Mouse (Mus musculus) embryonic facial prominence, embryonic 13.5 days (tissue): ENCODE results near the gene Klf1. TPM values are rescaled to one million over a fixed set of nuclear protein-coding genes. Genes with fewer than 3 reads are reported as not detected.
"Not testable (repeated sequence)": the region's sequence is repeated elsewhere in the genome, so short reads cannot be mapped to it uniquely, and the experiment has no call there.

Experiments
- ATAC-seq: fragments of 200-750 bp; cut with Nextera tagmentation; 2 replicates; pipeline ENCODE4 v1.8.0; 2017; ENCODE audit warnings: low read depth; ENCODE audit not compliant: insufficient number of reproducible peaks, insufficient read depth, low FRiP score, low TSS enrichment
- H3K27ac ChIP-seq: fragments of 300-500 bp; sonication (generic); 2 replicates; pipeline ENCODE4 v1.5.1; 2015; ENCODE audit warnings: moderate library complexity, mild to moderate bottlenecking, inconsistent platforms
- H3K27me3 ChIP-seq: fragments of 300-500 bp; sonication (generic); 2 replicates; pipeline ENCODE4 v1.6.1; 2015; ENCODE audit warnings: mild to moderate bottlenecking, inconsistent platforms
- H3K36me3 ChIP-seq: fragments of 300-500 bp; sonication (generic); 2 replicates; pipeline ENCODE4 v1.6.1; 2015; ENCODE audit warnings: mild to moderate bottlenecking, inconsistent platforms
- H3K4me1 ChIP-seq: fragments of 300-500 bp; sonication (generic); 2 replicates; pipeline ENCODE4 v1.6.1; 2015; ENCODE audit warnings: inconsistent platforms
- H3K4me2 ChIP-seq: fragments of 300-500 bp; sonication (generic); 2 replicates; pipeline ENCODE4 v1.6.1; 2015; ENCODE audit warnings: moderate library complexity, mild to moderate bottlenecking, inconsistent platforms
- H3K4me3 ChIP-seq: fragments of 300-500 bp; sonication (generic); 2 replicates; pipeline ENCODE4 v1.5.1; 2015; ENCODE audit warnings: mild to moderate bottlenecking, inconsistent platforms
- H3K9ac ChIP-seq: fragments of 300-500 bp; sonication (generic); 2 replicates; pipeline ENCODE4 v1.6.1; 2015; ENCODE audit warnings: mild to moderate bottlenecking, inconsistent platforms
- H3K9me3 ChIP-seq: fragments of 300-500 bp; sonication (generic); 2 replicates; pipeline ENCODE4 v1.6.1; 2016; ENCODE audit warnings: inconsistent platforms
- WGBS: fragments of 180-500 bp; shearing (Covaris S2); methylation state at CpG from one replicate; pipeline ENCODE4 v1.1.7; 2015; ENCODE audit warnings: mixed read lengths; 5-methylcytosine and 5-hydroxymethylcytosine counted together
- polyA plus RNA-seq: library from polyadenylated mRNA; unstranded; fragments of >200 nt; fragmentation: Nextera tagmentation; extraction: Ambion mirVana; gene quantifications from 2 replicates; pipeline ENCODE4 v1.2.1, GENCODE M21; 2015

Gene Klf1
- polyA plus RNA-seq, 1 experiment from 2014 or later = 1.8 TPM

GRCm38 (mm10) chr8:84889141-84889540 is 12.6 kb upstream of the Klf1 start:
- ATAC-seq = no peak
- H3K4me1 ChIP-seq = peaks cover 10% of the 10 kb centered on the region
- no peak overlapping the region for H3K4me3 ChIP-seq
- H3K4me2 ChIP-seq = no peak overlapping the region
- no peak overlapping the region for H3K27ac ChIP-seq
- WGBS = 89% methylated on average over 1 of the region's 1 CpGs
- no peaks in the 10 kb centered on the region for H3K27me3 ChIP-seq
- H3K36me3 ChIP-seq = peaks cover 58% of the 10 kb centered on the region
- H3K9me3 ChIP-seq = no peaks in the 10 kb centered on the region
- no peak overlapping the region for H3K9ac ChIP-seq

- Histone ChIP-seq H3K4me1 (peaks cover 15% of the 10 kb centered on the region), H3K9me3 (no peaks in the 10 kb centered on the region), H3K27me3 (no peaks in the 10 kb centered on the region), H3K4me3 (peak overlapping the region; percentile 83), H3K9ac (peak overlapping the region; percentile 88), H3K4me2 (peak overlapping the region; percentile 86), H3K27ac (no peak overlapping the region), H3K36me3 (peaks cover 31% of the 10 kb centered on the region)
- 10% methylated on average over 31 of the region's 31 CpGs for WGBS
- peak; percentile 10; the same call in 1 of the 2 replicates for ATAC-seq
Measured at GRCm38 (mm10) chr8:84892993-84893708, 8.6 kb upstream of the Klf1 start.

- H3K4me3 ChIP-seq = peak within 1 kb of the TSS; percentile 83
- ATAC-seq = peak; percentile 94
- H3K9ac ChIP-seq = peak within 1 kb of the TSS; percentile 88
- no peaks in the 10 kb centered on the region for H3K27me3 ChIP-seq
- peaks cover 15% of the 10 kb centered on the region for H3K4me1 ChIP-seq
- H3K36me3 ChIP-seq = peaks cover 25% of the 10 kb centered on the region
- 0% methylated on average over 11 of the region's 11 CpGs for WGBS
- H3K4me2 ChIP-seq = peak within 1 kb of the TSS; percentile 86
- H3K27ac ChIP-seq = no peak within 1 kb of the TSS
- H3K9me3 ChIP-seq = no peaks in the 10 kb centered on the region
Measured at GRCm38 (mm10) chr8:84893709-84894134, 8.0 kb upstream of the Klf1 start, which contains the start of gene Gcdh. TSS of gene Gcdh (minus strand) at chr8:84893921.

GRCm38 (mm10) chr8:84895963-84896362 is 5.8 kb upstream of the Klf1 start:
- Histone ChIP-seq H3K36me3 (peaks cover 8% of the 10 kb centered on the region), H3K4me3 (no peak overlapping the region), H3K9me3 (no peaks in the 10 kb centered on the region), H3K27me3 (no peaks in the 10 kb centered on the region), H3K9ac (no peak overlapping the region), H3K4me2 (no peak overlapping the region), H3K4me1 (peaks cover 15% of the 10 kb centered on the region), H3K27ac (no peak overlapping the region)
- ATAC-seq = no peak
- 88% methylated on average over 5 of the region's 5 CpGs for WGBS

- Histone ChIP-seq H3K4me2 (no peak overlapping the region), H3K27ac (no peak overlapping the region), H3K36me3 (no peaks in the 10 kb centered on the region), H3K27me3 (peaks cover 7% of the 10 kb centered on the region), H3K4me3 (no peak overlapping the region), H3K4me1 (peaks cover 13% of the 10 kb centered on the region), H3K9ac (no peak overlapping the region), H3K9me3 (no peaks in the 10 kb centered on the region)
- WGBS = 81% methylated on average over 4 of the region's 4 CpGs
- no peak for ATAC-seq
Measured at GRCm38 (mm10) chr8:84901071-84901470, 657 bp upstream of the Klf1 start.

GRCm38 (mm10) chr8:84902367-84902919 is 715 bp downstream of the Klf1 start:
- 3% methylated on average over 24 of the region's 24 CpGs for WGBS
- H3K4me2 ChIP-seq = peak overlapping the region; percentile 91
- peak overlapping the region; percentile 77; the same call in 1 of the 2 replicates for H3K27ac ChIP-seq
- H3K9ac ChIP-seq = peak overlapping the region; percentile 90
- peaks cover 7% of the 10 kb centered on the region for H3K27me3 ChIP-seq
- H3K36me3 ChIP-seq = no peaks in the 10 kb centered on the region
- no peak for ATAC-seq
- H3K4me1 ChIP-seq = peaks cover 13% of the 10 kb centered on the region
- no peaks in the 10 kb centered on the region for H3K9me3 ChIP-seq
- peak overlapping the region; percentile 70 for H3K4me3 ChIP-seq

- peak overlapping the region; percentile 77 for H3K27ac ChIP-seq
- under 1% methylated on average over 68 of the region's 68 CpGs for WGBS
Measured at GRCm38 (mm10) chr8:84902920-84903661, 1.4 kb downstream of the Klf1 start.

GRCm38 (mm10) chr8:84904351-84904750 is 2.6 kb downstream of the Klf1 start:
- Histone ChIP-seq H3K36me3 (no peaks in the 10 kb centered on the region), H3K4me3 (no peak overlapping the region), H3K9ac (no peak overlapping the region), H3K27me3 (peaks cover 9% of the 10 kb centered on the region), H3K27ac (no peak overlapping the region), H3K4me2 (no peak overlapping the region), H3K4me1 (peaks cover 20% of the 10 kb centered on the region), H3K9me3 (no peaks in the 10 kb centered on the region)
- 89% methylated on average over 7 of the region's 7 CpGs for WGBS
- no peak for ATAC-seq

More at GRCm38 (mm10) chr8:84902920-84903661, 1.4 kb downstream of the Klf1 start:
- H3K4me3 ChIP-seq = peak overlapping the region; percentile 70
- no peaks in the 10 kb centered on the region for H3K9me3 ChIP-seq
- peaks cover 13% of the 10 kb centered on the region for H3K4me1 ChIP-seq
- H3K9ac ChIP-seq = peak overlapping the region; percentile 90
- H3K36me3 ChIP-seq = no peaks in the 10 kb centered on the region
- H3K4me2 ChIP-seq = peak overlapping the region; percentile 91
- H3K27me3 ChIP-seq = peaks cover 7% of the 10 kb centered on the region
- peak; percentile 88 for ATAC-seq

- no peak overlapping the region for H3K27ac ChIP-seq
- H3K4me3 ChIP-seq = no peak overlapping the region
- WGBS = 92% methylated on average over 9 of the region's 9 CpGs
- H3K9ac ChIP-seq = no peak overlapping the region
- no peak for ATAC-seq
- H3K4me2 ChIP-seq = no peak overlapping the region
- peaks cover 28% of the 10 kb centered on the region for H3K4me1 ChIP-seq
- H3K9me3 ChIP-seq = no peaks in the 10 kb centered on the region
- peaks cover 29% of the 10 kb centered on the region for H3K27me3 ChIP-seq
- peaks cover 4% of the 10 kb centered on the region; the same call in 1 of the 2 replicates for H3K36me3 ChIP-seq
Measured at GRCm38 (mm10) chr8:84907037-84907436, 5.3 kb downstream of the Klf1 start.

GRCm38 (mm10) chr8:84907493-84907892 is 5.8 kb downstream of the Klf1 start:
- 75% methylated on average over 8 of the region's 8 CpGs for WGBS
- Histone ChIP-seq H3K4me3 (no peak overlapping the region), H3K9ac (no peak overlapping the region), H3K27ac (no peak overlapping the region), H3K36me3 (peaks cover 4% of the 10 kb centered on the region; the same call in 1 of the 2 replicates), H3K27me3 (peaks cover 30% of the 10 kb centered on the region), H3K4me1 (peaks cover 26% of the 10 kb centered on the region), H3K9me3 (no peaks in the 10 kb centered on the region), H3K4me2 (no peak overlapping the region)
- no peak for ATAC-seq

GRCm38 (mm10) chr8:84907979-84908378 is 6.3 kb downstream of the Klf1 start:
- peak overlapping the region; percentile 74; the same call in 1 of the 2 replicates for H3K9ac ChIP-seq
- peak overlapping the region; percentile 51; the same call in 1 of the 2 replicates for H3K27ac ChIP-seq
- peaks cover 35% of the 10 kb centered on the region for H3K27me3 ChIP-seq
- not testable (repeated sequence) for H3K36me3 ChIP-seq, H3K9me3 ChIP-seq, ATAC-seq
- H3K4me2 ChIP-seq = peak overlapping the region; percentile 82
- H3K4me3 ChIP-seq = peak overlapping the region; percentile 57
- peaks cover 30% of the 10 kb centered on the region for H3K4me1 ChIP-seq
- WGBS = 21% methylated on average over 7 of the region's 7 CpGs
